Mouse (Mus musculus): ENCODE data around the gene Riox2. TPM values are rescaled to one million over a fixed set of nuclear protein-coding genes. Genes with fewer than 3 reads are reported as not detected.
"Not testable (repeated sequence)": the region's sequence is repeated elsewhere in the genome, so short reads cannot be mapped to it uniquely, and the experiment has no call there.

Riox2 gene
- total RNA-seq (2021): 10 to 100 TPM; 12.7 to 13.2 TPM

DNA sequence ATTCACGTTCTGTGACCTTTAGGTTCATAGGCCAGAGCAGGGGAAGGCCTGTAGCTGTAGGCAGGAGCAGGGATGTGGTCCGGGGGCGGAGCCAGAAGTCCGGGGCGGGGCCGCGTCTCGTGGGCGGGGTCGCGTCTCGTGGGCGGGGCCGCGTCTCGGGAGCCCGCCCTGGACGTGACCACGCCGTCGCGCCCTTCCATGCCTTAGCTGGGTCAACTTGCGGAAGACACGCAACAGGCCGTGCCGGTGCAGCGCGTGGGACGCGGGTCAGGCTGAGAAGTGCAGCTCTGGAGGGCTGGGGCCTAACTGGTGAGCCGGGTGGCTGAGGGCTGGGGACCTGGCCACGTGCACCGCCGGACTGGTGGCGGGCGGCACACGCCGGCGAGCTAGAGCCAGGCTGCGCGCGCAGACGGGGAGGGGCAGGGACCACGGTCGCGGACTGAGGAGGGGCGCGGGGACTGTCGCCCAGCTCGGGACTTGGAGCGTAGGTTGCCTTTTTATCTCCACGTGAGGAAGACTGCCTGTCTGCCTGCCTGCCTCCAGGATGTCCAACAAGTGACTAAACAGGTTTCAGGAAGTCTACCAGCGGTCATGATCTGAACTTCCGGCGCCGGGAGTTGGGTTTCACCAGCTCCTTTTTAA lies at the start of gene Riox2:
TSS of gene Riox2 (plus strand) at position 139 of the 642 bp plus-strand sequence.
- intact Hi-C loops (cut with DNase I): loop anchor here (5.0 kb wide), 2 partner anchors 49 to 131 kb away; partner anchors contain the start of gene Crybg3
- peak; percentile 70 to 76 for DNase-seq (ENCODE audit: low spot score in 2 of 2)

DNA sequence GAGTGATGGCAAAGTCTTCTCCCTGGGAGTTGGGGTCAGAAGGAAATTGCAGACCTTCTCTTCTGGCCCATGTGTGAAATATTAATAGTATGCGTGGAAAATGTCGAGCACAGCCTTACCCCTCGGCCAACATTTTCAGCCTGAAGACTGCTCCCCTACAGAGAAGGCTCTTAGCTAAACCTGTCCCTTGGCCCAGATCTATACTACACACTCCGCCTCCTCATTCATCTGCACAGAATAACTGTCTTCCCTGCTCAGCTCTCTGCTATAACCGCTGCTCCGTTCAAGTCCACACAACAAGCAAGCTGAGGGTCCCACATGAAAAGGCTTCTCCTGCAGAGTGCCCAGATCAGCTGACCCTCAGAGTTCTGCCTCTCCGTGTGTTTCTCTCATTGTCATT lies 43.6 kb upstream of the Riox2 start:
- intact Hi-C loops (cut with DNase I): no loop called here
- no peak for DNase-seq (ENCODE audit: low spot score in 2 of 2)

DNA sequence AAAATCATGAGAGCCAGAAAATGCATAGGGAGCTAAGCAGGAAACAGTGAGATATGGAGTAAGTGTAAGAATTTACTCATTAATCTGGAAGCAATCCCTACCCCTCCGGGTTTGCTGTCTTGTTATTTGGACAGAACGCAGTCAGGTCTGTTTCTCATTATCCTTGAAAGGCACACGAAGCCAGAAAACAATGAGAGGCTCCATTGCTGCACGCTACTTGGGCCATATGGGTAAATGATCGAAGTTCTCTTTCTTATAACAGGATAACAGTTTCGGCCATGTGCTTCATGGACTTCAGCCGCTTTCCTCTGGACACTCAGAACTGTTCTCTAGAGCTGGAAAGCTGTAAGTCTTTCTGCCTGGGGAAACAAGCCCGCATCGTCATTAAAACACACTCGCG lies 38.4 kb upstream of the Riox2 start:
- no peak for DNase-seq (ENCODE audit: low spot score in 2 of 2)
- intact Hi-C loops (cut with DNase I): no loop called here

GRCm38 (mm10) chr16:59444880-59445559 lies 26.6 kb upstream of the Riox2 start:
- intact Hi-C loops (cut with DNase I): no loop called here
- no peak for DNase-seq (ENCODE audit: low spot score in 2 of 2)

DNA sequence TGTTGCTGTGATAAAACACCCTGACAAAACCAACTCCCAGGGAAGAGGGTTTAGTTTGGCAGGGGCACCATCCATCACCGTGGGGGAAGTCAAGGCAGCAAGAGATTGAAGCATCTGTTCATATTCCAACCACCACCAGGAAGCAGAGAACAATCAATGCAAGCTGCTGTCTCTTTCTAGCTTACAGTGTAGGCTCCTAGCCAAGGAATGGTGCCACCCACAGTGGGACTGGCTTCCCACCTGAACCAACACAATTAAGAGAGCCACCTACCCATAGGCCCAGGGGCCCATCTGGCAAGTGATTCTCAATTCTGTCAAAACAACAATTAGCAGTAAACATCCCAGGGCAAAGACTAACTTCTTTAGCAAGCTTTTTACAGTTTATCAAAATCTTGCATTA lies 23.4 kb upstream of the Riox2 start:
- intact Hi-C loops (cut with DNase I): no loop called here
- DNase-seq (ENCODE audit: low spot score in 2 of 2): no peak

- no peak for DNase-seq (ENCODE audit: low spot score in 2 of 2)
- intact Hi-C loops (cut with DNase I): no loop called here
Measured at GRCm38 (mm10) chr16:59449092-59449491, 22.5 kb upstream of the Riox2 start.

DNA sequence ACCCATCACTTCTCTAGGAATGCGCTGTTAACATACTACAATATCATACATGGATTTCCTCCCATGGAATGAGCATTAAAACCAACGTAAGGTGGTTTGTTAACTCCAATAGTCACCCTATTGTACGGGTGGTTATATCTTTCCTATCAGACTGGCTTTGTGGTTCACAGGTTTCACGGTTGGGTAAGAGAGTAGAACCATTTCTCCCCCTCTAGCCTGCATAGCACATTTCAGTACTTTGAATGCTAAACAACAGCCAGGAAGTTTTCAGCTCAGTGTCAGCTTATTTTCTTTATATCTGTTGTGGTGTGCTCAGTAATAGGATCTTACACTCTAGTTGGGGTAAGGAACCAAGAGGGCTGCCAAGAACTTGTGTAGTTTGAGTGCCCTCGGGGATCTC lies 19.8 kb upstream of the Riox2 start:
- DNase-seq (ENCODE audit: low spot score in 2 of 2): no peak
- intact Hi-C loops (cut with DNase I): no loop called here

DNA sequence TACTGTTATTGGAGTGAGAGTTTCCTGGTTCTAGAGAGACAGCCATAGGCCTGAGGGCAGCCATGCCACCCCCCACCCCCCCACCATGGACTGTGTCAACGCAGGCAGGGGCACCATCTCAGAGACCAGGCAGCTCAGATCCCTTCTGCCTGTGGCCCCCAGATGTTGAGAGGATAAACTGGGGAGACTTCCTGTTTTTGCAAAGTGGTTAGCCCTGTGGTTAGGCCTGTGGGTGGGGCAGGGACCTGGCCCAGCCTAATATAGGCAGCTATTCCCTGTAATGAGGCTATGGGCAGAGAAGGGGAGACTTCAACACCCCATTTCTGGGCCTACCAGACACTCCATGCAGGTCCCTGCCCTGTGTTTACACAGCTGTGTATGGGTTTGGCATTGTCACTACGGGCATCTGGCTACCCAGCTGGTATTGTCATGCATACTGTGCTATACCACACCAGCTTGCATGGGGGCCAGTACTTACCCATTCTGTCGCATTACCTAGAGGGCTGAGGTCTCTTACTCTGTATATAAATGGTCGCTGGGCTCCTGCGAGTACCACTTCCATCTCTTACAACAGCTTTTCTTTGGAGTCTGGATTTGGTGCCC lies 12.2 kb upstream of the Riox2 start:
- intact Hi-C loops (cut with DNase I); DNase-seq (ENCODE audit: low spot score in 2 of 2): not testable (repeated sequence)

GRCm38 (mm10) chr16:59463567-59463966 lies 8.0 kb upstream of the Riox2 start:
- DNase-seq (ENCODE audit: low spot score in 2 of 2): no peak
- intact Hi-C loops (cut with DNase I): no loop called here

DNA sequence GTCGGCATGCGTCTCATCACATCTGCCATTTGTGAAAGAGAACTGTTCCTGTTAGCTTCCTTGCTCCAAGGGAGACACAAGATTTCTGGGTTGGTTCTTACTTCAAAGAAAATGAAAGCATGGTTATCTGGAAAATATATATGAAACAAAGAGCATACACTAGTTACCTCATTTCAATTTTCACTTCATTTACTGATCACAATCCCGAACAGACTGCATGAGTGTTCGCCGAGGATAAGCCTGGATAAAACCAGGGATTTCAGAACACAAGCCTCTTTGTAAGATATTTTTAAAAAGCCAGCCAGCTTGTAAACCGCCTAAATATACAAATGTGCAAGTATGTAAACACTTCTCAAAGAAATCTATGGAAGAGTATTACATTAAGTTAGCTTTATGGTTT lies 7.6 kb upstream of the Riox2 start:
- DNase-seq (ENCODE audit: low spot score in 2 of 2): no peak
- intact Hi-C loops (cut with DNase I): no loop called here

DNA sequence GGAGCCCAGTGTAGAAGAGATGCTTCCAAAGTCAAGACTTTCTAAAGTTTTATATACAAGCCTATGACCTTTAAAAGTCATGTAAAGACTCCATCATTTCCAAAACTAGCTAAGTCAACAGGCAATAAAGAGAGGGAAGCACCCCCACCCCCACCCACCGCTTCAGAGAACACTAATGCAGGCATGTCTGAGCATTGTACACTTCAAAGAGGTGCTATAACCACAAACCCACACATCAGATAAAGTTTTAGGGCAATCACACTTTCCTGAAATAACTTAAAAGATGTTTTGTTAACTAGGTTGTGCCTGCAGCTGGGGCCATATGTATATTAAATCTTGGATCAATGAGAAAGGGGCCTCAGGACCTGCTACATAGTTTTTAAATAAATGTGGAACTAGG lies 1.7 kb upstream of the Riox2 start:
- no peak for DNase-seq (ENCODE audit: low spot score in 2 of 2)
- intact Hi-C loops (cut with DNase I): loop anchor here (5.0 kb wide), 2 partner anchors 48 to 132 kb away; partner anchors contain the start of gene Crybg3

GRCm38 (mm10) chr16:59472546-59472945 lies 971 bp downstream of the Riox2 start:
- DNase-seq (ENCODE audit: low spot score in 2 of 2): no peak

GRCm38 (mm10) chr16:59474788-59475187 lies 3.2 kb downstream of the Riox2 start:
- intact Hi-C loops (cut with DNase I): loop anchor here (1.0 to 5.0 kb wide), 3 partner anchors 52 to 143 kb away; partner anchors contain the start of gene Crybg3

More at GRCm38 (mm10) chr16:59472546-59472945, 971 bp downstream of the Riox2 start:
- intact Hi-C loops (cut with DNase I): loop anchor here (5.0 kb wide), 2 partner anchors 50 to 130 kb away; partner anchors contain the start of gene Crybg3

GRCm38 (mm10) chr16:59477955-59478354 lies 6.4 kb downstream of the Riox2 start:
- intact Hi-C loops (cut with DNase I): no loop called here
- no peak for DNase-seq (ENCODE audit: low spot score in 2 of 2)

More at GRCm38 (mm10) chr16:59474788-59475187, 3.2 kb downstream of the Riox2 start:
- DNase-seq (ENCODE audit: low spot score in 2 of 2): peak; percentile 47 to 56

DNA sequence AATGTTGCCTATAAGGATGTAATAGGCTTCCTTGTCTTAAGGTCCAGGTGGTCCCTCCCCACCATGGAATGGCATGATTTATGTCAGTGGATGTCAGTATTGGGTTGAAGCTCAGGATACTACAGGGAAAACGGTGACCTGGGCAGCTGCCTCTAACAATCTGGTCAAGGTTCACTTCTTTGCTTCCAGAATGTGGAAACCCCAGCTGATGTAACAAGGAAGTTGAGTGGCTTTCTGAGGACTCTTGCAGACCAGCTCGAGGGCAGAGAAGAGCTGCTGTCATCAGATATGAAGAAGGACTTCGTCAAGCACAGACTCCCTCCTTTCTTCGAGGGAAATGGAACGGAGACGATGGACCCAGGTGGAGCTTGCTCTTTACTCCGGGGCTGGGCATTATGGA lies 15.7 kb downstream of the Riox2 start:
- intact Hi-C loops (cut with DNase I): no loop called here
- DNase-seq (ENCODE audit: low spot score in 2 of 2): no peak

GRCm38 (mm10) chr16:59487975-59488548 lies 16.5 kb downstream of the Riox2 start:
- no peak for DNase-seq (ENCODE audit: low spot score in 2 of 2)
- intact Hi-C loops (cut with DNase I): no loop called here

DNA sequence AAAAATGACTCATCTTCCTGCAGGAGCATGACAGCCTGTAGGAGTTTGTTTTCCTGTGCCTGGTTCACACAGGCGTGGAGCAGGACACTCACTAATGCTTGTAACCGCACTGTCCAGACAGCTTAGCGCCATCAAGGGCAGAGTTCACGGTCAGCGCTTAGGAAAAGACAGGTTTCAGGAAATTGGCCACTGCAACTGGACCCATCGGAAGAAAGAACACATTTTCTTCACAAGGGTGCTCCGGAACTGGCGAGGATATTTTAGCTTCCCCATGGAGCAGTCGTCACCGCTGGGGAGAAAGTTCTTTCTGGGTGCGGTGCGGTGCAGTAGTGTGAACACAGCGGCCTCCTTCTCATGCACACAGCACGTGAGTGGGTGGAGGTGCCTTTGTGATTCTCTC lies 21.6 kb downstream of the Riox2 start:
- DNase-seq (ENCODE audit: low spot score in 2 of 2): peak; percentile 7 to 10

DNA sequence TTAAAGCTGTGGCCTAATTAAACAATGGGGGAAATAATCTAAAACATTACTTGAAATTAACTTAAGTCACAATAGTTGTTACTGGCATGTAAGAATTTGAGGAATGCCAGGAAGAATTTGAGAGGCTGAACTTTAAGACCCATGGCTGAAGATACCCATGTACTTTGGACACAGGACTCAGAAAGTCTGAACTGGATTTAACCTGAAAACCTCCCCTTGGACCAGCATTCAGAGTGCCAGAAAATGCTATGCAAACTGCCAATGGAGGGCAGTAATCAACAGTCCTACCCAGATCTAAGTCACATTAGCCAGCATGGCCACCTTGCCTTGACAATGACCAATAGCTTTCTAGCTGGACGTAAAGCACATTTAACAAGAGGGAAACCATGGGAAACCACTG lies 26.4 kb downstream of the Riox2 start:
- DNase-seq (ENCODE audit: low spot score in 2 of 2): no peak
- intact Hi-C loops (cut with DNase I): no loop called here

More for the DNA sequence above, 21.6 kb downstream of the Riox2 start:
- intact Hi-C loops (cut with DNase I): no loop called here

- DNase-seq (ENCODE audit: low spot score in 2 of 2): no peak
- intact Hi-C loops (cut with DNase I): no loop called here
Measured at GRCm38 (mm10) chr16:59499180-59499579, 27.6 kb downstream of the Riox2 start.

- intact Hi-C loops (cut with DNase I): no loop called here
- DNase-seq (ENCODE audit: low spot score in 2 of 2): no peak
Measured at GRCm38 (mm10) chr16:59509830-59510229, 38.3 kb downstream of the Riox2 start.

Data from left cerebral cortex, postnatal 25 days (tissue).